Mouse (Mus musculus): ENCODE data around the gene Sctr. TPM values are rescaled to one million over a fixed set of nuclear protein-coding genes. Genes with fewer than 3 reads are reported as not detected.

Sctr gene
- polyA plus RNA-seq, 1 experiment from 2014 or later: 0.70 TPM

- H3K4me1 ChIP-seq (ENCODE audit: control insufficient read depth, insufficient read depth, low read length): no peaks in the 10 kb centered on the region
- no peak overlapping the region for H3K4me3 ChIP-seq (ENCODE audit: low read depth, low read length)
- 93% methylated on average over 12 of the region's 12 CpGs for WGBS
- H3K9me3 ChIP-seq (ENCODE audit: control insufficient read depth, low read length): no peaks in the 10 kb centered on the region
- peaks cover 16% of the 10 kb centered on the region for H3K36me3 ChIP-seq (ENCODE audit: control insufficient read depth, insufficient read depth, low read length)
- H3K4me2 ChIP-seq (ENCODE audit: low read depth): no peak overlapping the region
- no peak for ATAC-seq (ENCODE audit: insufficient read depth, low FRiP score, low TSS enrichment)
- H3K9ac ChIP-seq (ENCODE audit: low read length): no peak overlapping the region
- no peak overlapping the region for H3K27ac ChIP-seq (ENCODE audit: low read depth, low read length)
- no peaks in the 10 kb centered on the region for H3K27me3 ChIP-seq (ENCODE audit: control insufficient read depth, insufficient read depth, low read length)
- DNase-seq (ENCODE audit: low spot score): no peak
These were observed 105.8 kb downstream of the Sctr start for GRCm38 (mm10) chr1:120112251-120113187.

Other genes starting within 250 kb of the Sctr start
- 13.0 and 14.9 TPM in 2 replicates for gene Ptpn4, start 169.3 kb upstream of the Sctr start, polyA plus RNA-seq (2014; fragmentation: Nextera tagmentation; extraction: Ambion mirVana)
- gene Tmem177, start 93.7 kb upstream of the Sctr start, polyA plus RNA-seq (2014; fragmentation: Nextera tagmentation; extraction: Ambion mirVana): 9.8 and 9.9 TPM in 2 replicates
- gene Cfap221, start 9.7 kb upstream of the Sctr start, polyA plus RNA-seq (2014; fragmentation: Nextera tagmentation; extraction: Ambion mirVana): 0.41 TPM in 1 of 2 replicates, not detected in the other
- 7.4 and 8.6 TPM in 2 replicates for gene Tmem37, start 67.2 kb downstream of the Sctr start, polyA plus RNA-seq (2014; fragmentation: Nextera tagmentation; extraction: Ambion mirVana)
- 1,035 and 1,076 TPM in 2 replicates for gene Dbi, start 114.2 kb downstream of the Sctr start, polyA plus RNA-seq (2014; fragmentation: Nextera tagmentation; extraction: Ambion mirVana)
- gene 3110009E18Rik, start 114.3 kb downstream of the Sctr start, polyA plus RNA-seq (2014; fragmentation: Nextera tagmentation; extraction: Ambion mirVana): 19.4 and 23.8 TPM in 2 replicates

Measured in neural tube, embryonic 11.5 days (tissue).